Mouse (Mus musculus) cerebral cortex, adult 2 months (tissue): ENCODE results near the gene Sppl2a.

Source experiments
- WGBS: fragments of 180-500 bp; shearing (Covaris S2); methylation state at CpG from one replicate; pipeline ENCODE4 v1.1.7; 2018; 5-methylcytosine and 5-hydroxymethylcytosine counted together

The Sppl2a gene

DNA sequence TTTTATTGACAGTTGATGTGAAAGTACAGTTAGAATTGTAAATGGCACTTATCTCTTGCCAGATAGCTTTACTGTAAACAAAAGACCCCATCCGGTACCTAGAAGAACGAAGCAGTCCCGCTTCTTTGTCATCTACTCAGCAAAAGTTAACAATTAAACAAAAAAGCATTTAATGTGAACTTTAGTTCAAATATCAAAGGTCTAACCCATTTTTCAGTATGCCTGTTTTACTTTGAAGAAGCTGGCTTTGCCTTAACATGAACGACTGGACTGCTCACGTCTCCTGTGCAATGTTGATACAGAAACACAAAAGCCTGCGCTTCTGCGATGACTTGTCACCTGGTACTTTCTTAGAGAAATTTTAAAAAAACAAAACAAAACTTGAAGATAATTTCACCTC lies 40.7 kb downstream of the Sppl2a start:
- 90% methylated on average over 7 of the region's 7 CpGs for WGBS

- WGBS: 72% methylated on average over 3 of the region's 3 CpGs
Measured at GRCm38 (mm10) chr2:126887141-126887540, 45.9 kb downstream of the Sppl2a start.

GRCm38 (mm10) chr2:126885871-126886270 lies 47.2 kb downstream of the Sppl2a start:
- WGBS: 56% methylated on average over 2 of the region's 2 CpGs

DNA sequence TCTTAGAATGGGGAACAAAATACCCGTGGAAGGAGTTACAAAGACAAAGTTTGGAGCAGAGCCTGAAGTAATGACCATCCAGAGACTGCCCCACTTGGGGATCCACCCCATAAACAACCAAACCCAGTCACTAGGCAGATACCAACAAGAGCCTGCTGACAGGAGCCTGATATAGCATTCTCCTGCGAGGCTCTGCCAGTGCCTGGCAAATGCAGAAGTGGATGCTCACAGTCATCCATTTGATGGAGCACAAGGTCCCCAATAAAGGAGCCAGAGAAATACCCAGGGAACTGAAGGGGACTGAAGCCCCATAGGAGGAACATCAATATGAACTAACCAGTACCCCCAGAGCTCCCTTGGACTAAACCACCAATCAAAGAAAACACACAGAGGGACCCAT lies 50.3 kb downstream of the Sppl2a start:
- WGBS: 76% methylated on average over 2 of the region's 2 CpGs

- 97% methylated on average over 1 of the region's 1 CpGs for WGBS
Measured at GRCm38 (mm10) chr2:126877991-126878390, 55.0 kb downstream of the Sppl2a start.

- WGBS: under 1% methylated on average over 81 of the region's 81 CpGs
Measured at GRCm38 (mm10) chr2:126875871-126876796, 56.9 kb downstream of the Sppl2a start, which contains the start of gene Trpm7. Gene Trpm7, minus strand, starts transcription at chr2:126876230.

DNA sequence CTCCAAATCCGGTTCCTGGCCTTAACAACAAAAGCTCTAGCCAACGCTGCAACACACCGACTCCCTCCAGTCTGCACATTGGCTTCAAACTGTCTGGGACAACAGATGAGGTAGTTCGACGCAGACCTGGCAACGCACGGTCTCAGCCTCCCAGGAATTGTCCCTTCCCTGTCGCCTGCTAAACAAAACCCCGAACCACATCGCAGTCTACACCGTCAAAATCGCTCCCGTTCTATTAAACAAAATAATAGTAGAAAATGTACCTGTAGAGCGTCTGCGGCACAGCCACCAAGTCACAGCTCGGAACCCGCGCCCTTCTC lies 57.6 kb downstream of the Sppl2a start:
- WGBS: under 1% methylated on average over 18 of the region's 18 CpGs

- WGBS: 15% methylated on average over 13 of the region's 13 CpGs
Measured at GRCm38 (mm10) chr2:126874809-126875515, 58.1 kb downstream of the Sppl2a start.

- 80% methylated on average over 1 of the region's 1 CpGs for WGBS
Measured at GRCm38 (mm10) chr2:126866301-126866700, 66.7 kb downstream of the Sppl2a start.

DNA sequence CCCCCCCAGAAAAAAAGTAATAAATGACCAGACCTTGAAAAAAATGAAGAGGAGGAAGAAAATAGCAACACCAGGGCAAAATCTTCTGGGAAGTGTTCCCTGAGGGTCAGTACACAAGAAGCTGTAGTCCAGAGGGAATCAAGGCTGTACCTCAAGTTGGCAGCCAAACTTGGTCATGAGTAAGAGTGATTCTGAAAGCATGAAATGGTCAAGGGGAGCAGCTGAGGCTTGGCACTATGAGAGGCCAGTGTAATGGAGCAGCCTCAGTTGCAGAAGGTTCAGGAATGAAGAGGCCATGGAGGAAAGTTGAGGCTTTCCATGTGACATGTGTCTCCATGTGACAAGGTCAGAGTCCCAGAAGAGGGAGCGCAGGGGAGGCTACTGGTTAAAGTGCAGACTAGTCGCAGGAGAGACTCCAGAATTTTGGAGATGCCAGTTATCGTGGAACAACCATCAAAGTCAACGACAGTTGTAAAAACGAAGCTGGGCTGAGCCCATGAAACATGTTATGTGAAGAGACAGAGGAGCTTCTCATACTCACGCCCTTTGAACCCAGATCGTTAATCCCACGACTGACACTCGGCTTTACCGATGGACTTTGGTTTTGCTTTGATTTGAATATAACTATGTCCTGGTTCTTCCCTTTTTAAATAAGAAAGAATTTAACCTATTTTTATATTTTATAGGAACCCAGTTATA lies 67.4 kb downstream of the Sppl2a start:
- WGBS: 94% methylated on average over 10 of the region's 10 CpGs

DNA sequence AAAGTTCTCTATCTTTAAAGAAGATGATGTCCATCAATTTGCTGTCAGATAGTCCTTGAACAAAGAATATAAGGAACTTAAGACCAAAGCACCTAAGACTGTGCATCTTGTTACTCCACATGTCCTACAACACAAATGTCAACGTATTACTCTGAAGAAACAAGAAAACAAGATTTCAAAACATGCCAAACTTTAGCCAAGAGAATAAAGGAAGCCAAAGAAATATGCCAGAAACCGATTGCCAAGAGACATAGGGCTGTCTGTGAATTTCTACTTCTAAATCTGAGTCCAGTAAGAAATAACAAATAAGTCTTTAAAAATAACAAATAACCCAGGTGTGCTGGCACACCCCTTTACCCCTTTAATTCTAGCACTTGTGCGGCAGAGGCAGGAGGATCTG lies 68.0 kb downstream of the Sppl2a start:
- 67% methylated on average over 3 of the region's 3 CpGs for WGBS

- 87% methylated on average over 4 of the region's 4 CpGs for WGBS
Measured at GRCm38 (mm10) chr2:126844751-126845150, 88.3 kb downstream of the Sppl2a start.
